Mouse (Mus musculus): Measurements from ENCODE around the gene Gsta3. TPM values are rescaled to one million over a fixed set of nuclear protein-coding genes. Genes with fewer than 3 reads are reported as not detected.

The Gsta3 gene
- total RNA-seq, 1 experiment from 2014 or later = 88.9 TPM

DNA sequence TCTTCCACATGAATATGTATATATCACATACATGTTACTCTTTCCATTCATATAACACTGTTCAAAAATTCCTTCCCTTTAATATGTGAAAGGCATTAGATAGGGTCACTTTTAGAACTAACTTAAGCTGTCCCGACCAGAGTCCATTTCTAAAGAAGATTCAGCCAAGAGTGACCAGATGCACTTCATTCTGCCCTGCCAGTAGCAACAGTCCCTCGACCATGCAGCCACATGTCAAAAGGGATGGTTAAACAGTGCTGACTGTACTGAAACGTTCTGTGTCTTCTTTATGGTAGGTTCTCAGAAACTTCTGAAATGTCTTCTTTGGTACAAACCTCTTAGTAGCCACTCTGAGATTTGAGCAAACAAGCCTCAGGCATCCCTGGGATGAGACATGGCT is 61.3 kb downstream of the Gsta3 start:
- DNase-seq = no peak

DNA sequence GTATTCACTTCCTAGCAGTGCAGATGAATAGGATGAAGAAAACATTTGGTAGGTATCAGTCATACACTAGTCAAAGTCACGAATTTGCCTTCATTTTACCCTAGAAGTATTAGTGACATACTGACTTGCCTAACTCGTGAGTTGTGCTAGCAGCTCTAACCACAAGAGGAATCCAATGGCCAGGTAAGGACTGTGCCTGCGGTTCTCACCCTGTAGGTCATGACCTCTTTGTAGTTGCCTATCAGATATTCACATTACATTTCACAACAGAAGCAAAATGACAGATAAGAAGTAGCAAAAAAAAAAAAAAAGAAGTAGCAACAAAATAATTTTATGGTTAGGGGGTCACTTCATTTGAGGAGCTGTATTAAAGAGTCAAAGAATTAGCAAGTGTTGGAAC is 63.8 kb downstream of the Gsta3 start:
- no peak for DNase-seq

DNA sequence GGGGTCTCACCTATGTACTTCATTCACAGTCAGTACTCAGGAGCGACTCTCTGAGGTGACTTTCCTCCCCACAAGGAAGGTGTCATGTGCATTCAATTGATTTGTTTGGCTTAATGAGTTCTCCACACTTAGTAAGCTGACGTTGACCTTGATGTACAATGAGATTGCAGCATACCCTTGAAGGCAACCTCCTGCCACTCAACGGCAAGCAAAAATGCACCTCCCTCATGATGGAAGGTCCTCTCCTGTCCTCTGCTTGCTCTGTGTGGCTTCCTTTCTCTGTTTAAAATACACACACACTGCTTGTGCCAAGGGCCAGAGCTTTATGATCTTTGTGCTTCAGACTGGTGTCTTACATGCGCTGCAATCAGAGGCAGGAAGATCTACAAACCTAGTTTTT is 64.3 kb downstream of the Gsta3 start:
- no peak for DNase-seq

DNA sequence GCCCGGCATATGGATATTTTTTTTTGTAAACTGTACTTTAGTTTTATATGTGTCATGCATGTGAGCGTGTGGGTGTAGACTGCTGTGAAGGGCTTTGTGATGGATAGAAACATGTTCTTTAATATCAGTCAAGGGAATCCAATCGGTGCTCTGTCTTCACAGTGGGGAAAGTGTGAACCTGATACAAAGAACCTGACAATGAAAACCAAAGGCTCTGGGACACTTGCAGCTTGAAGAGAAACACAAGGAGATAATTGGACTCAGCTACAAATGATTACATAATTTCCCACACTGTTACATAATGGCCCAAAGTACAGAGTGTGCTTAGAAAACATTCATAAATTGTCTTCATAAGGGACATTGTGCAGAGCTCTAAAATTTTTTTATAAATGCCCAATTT is 65.1 kb downstream of the Gsta3 start:
- DNase-seq = no peak

DNA sequence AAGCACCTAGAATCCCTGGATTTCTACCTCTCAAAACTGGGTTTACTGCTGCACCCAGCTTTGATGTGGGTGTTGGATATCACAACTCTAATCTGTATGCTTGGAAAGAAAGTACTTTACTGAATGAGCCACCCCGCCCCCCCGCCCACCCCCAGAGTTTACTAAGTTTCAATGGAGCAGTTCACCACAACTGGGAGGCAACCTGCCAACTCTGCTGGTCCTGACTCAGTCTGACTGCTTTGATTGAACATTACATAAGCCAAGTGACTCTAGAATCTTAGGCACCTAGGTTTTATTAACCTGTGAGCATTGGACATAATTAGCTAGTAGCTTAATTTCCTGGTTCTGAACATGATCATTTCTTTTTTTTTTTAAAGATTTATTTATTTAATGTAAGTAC is 73.9 kb downstream of the Gsta3 start:
- DNase-seq = no peak

Other genes with a start within 250 kb of the Gsta3 start
- 7.0 and 7.1 TPM in 2 replicates for gene Tram2, start 161.4 kb upstream of the Gsta3 start, total RNA-seq (2021)
- 4.4 and 4.8 TPM in 2 replicates for gene Tmem14a, start 22.0 kb upstream of the Gsta3 start, total RNA-seq (2021)
- gene Khdc1a, start 109.1 kb downstream of the Gsta3 start, total RNA-seq (2021) = not detected in 2 replicates
- gene Khdc1c, start 127.7 kb downstream of the Gsta3 start, total RNA-seq (2021) = not detected in 2 replicates
- not detected in 2 replicates for gene Khdc1b, start 143.0 kb downstream of the Gsta3 start, total RNA-seq (2021)